Mouse (Mus musculus): Measurements from ENCODE around the gene Adgre1. TPM values are rescaled to one million over a fixed set of nuclear protein-coding genes. Genes with fewer than 3 reads are reported as not detected.

Adgre1 gene
- polyA plus RNA-seq, 1 experiment from 2014 or later = 3.6 TPM

GRCm38 (mm10) chr17:57339298-57339697 lies 19.2 kb upstream of the Adgre1 start:
- no peak for ATAC-seq (replicated peaks; ENCODE audit: insufficient number of reproducible peaks, insufficient read depth, low FRiP score, low read depth)
- Histone ChIP-seq H3K4me2 (no peak overlapping the region), H3K9me3 (replicated peaks) (no peaks in the 10 kb centered on the region), H3K9ac (no peak overlapping the region), H3K27ac (no peak overlapping the region), H3K36me3 (no peaks in the 10 kb centered on the region), H3K4me3 (no peak overlapping the region), H3K4me1 (replicated peaks) (0 out of 2 replicates have a peak, but pooled peaks cover 2% of the 10 kb centered on the region), H3K27me3 (no peaks in the 10 kb centered on the region)
- 65% methylated on average over 9 of the region's 9 CpGs for WGBS

GRCm38 (mm10) chr17:57341568-57341967 lies 16.9 kb upstream of the Adgre1 start:
- no peak for ATAC-seq (replicated peaks; ENCODE audit: insufficient number of reproducible peaks, insufficient read depth, low FRiP score, low read depth)
- 56% methylated on average over 4 of the region's 4 CpGs for WGBS
- Histone ChIP-seq H3K9ac (no peak overlapping the region), H3K4me1 (replicated peaks) (no peaks in the 10 kb centered on the region), H3K27me3 (no peaks in the 10 kb centered on the region), H3K36me3 (no peaks in the 10 kb centered on the region), H3K4me3 (no peak overlapping the region), H3K4me2 (no peak overlapping the region), H3K27ac (no peak overlapping the region), H3K9me3 (replicated peaks) (no peaks in the 10 kb centered on the region)

- Histone ChIP-seq H3K27me3 (no peaks in the 10 kb centered on the region), H3K9me3 (replicated peaks) (no peaks in the 10 kb centered on the region), H3K36me3 (no peaks in the 10 kb centered on the region), H3K4me3 (no peak overlapping the region), H3K4me2 (no peak overlapping the region), H3K4me1 (replicated peaks) (no peaks in the 10 kb centered on the region), H3K27ac (no peak overlapping the region), H3K9ac (no peak overlapping the region)
- WGBS = 55% methylated on average over 2 of the region's 2 CpGs
- no peak for ATAC-seq (replicated peaks; ENCODE audit: insufficient number of reproducible peaks, insufficient read depth, low FRiP score, low read depth)
Observed at GRCm38 (mm10) chr17:57344029-57344707, 14.3 kb upstream of the Adgre1 start.

- no peaks in the 10 kb centered on the region for H3K4me1 ChIP-seq (replicated peaks)
- no peaks in the 10 kb centered on the region for H3K36me3 ChIP-seq
- H3K4me2 ChIP-seq = no peak overlapping the region
- 51% methylated on average over 6 of the region's 6 CpGs for WGBS
- H3K9ac ChIP-seq = no peak overlapping the region
- no peak for ATAC-seq (replicated peaks; ENCODE audit: insufficient number of reproducible peaks, insufficient read depth, low FRiP score, low read depth)
- no peaks in the 10 kb centered on the region for H3K27me3 ChIP-seq
- no peaks in the 10 kb centered on the region for H3K9me3 ChIP-seq (replicated peaks)
- no peak overlapping the region for H3K27ac ChIP-seq
- no peak overlapping the region for H3K4me3 ChIP-seq
Observed at GRCm38 (mm10) chr17:57347017-57347416, 11.5 kb upstream of the Adgre1 start.

GRCm38 (mm10) chr17:57347781-57348180 lies 10.7 kb upstream of the Adgre1 start:
- no peak overlapping the region for H3K4me3 ChIP-seq
- ATAC-seq (replicated peaks; ENCODE audit: insufficient number of reproducible peaks, insufficient read depth, low FRiP score, low read depth) = no peak
- H3K4me1 ChIP-seq (replicated peaks) = no peaks in the 10 kb centered on the region
- no peaks in the 10 kb centered on the region for H3K27me3 ChIP-seq
- H3K27ac ChIP-seq = no peak overlapping the region
- H3K36me3 ChIP-seq = no peaks in the 10 kb centered on the region
- WGBS = 76% methylated on average over 2 of the region's 2 CpGs
- no peak overlapping the region for H3K4me2 ChIP-seq
- no peak overlapping the region for H3K9ac ChIP-seq
- no peaks in the 10 kb centered on the region for H3K9me3 ChIP-seq (replicated peaks)

GRCm38 (mm10) chr17:57349067-57349466 lies 9.4 kb upstream of the Adgre1 start:
- H3K4me2 ChIP-seq = no peak overlapping the region
- no peaks in the 10 kb centered on the region for H3K27me3 ChIP-seq
- H3K9me3 ChIP-seq (replicated peaks) = no peaks in the 10 kb centered on the region
- H3K9ac ChIP-seq = no peak overlapping the region
- no peak overlapping the region for H3K4me3 ChIP-seq
- H3K36me3 ChIP-seq = no peaks in the 10 kb centered on the region
- H3K4me1 ChIP-seq (replicated peaks) = no peaks in the 10 kb centered on the region
- no peak overlapping the region for H3K27ac ChIP-seq
- WGBS = 74% methylated on average over 5 of the region's 5 CpGs
- no peak for ATAC-seq (replicated peaks; ENCODE audit: insufficient number of reproducible peaks, insufficient read depth, low FRiP score, low read depth)

GRCm38 (mm10) chr17:57350212-57350611 lies 8.3 kb upstream of the Adgre1 start:
- 73% methylated on average over 5 of the region's 5 CpGs for WGBS

GRCm38 (mm10) chr17:57351107-57351506 lies 7.4 kb upstream of the Adgre1 start:
- H3K4me2 ChIP-seq = no peak overlapping the region
- H3K4me1 ChIP-seq (replicated peaks) = no peaks in the 10 kb centered on the region
- no peaks in the 10 kb centered on the region for H3K27me3 ChIP-seq
- no peaks in the 10 kb centered on the region for H3K9me3 ChIP-seq (replicated peaks)
- no peaks in the 10 kb centered on the region for H3K36me3 ChIP-seq
- H3K9ac ChIP-seq = no peak overlapping the region
- H3K4me3 ChIP-seq = no peak overlapping the region
- no peak overlapping the region for H3K27ac ChIP-seq
- no peak for ATAC-seq (replicated peaks; ENCODE audit: insufficient number of reproducible peaks, insufficient read depth, low FRiP score, low read depth)
- 87% methylated on average over 9 of the region's 9 CpGs for WGBS

More at GRCm38 (mm10) chr17:57350212-57350611, 8.3 kb upstream of the Adgre1 start:
- H3K4me2 ChIP-seq = no peak overlapping the region
- no peak overlapping the region for H3K27ac ChIP-seq
- no peak overlapping the region for H3K4me3 ChIP-seq
- no peaks in the 10 kb centered on the region for H3K27me3 ChIP-seq
- no peaks in the 10 kb centered on the region for H3K4me1 ChIP-seq (replicated peaks)
- H3K36me3 ChIP-seq = no peaks in the 10 kb centered on the region
- no peak for ATAC-seq (replicated peaks; ENCODE audit: insufficient number of reproducible peaks, insufficient read depth, low FRiP score, low read depth)
- H3K9me3 ChIP-seq (replicated peaks) = no peaks in the 10 kb centered on the region
- no peak overlapping the region for H3K9ac ChIP-seq

- Histone ChIP-seq H3K27ac (no peak overlapping the region), H3K4me2 (no peak overlapping the region), H3K4me3 (no peak overlapping the region), H3K4me1 (replicated peaks) (no peaks in the 10 kb centered on the region), H3K9ac (no peak overlapping the region), H3K9me3 (replicated peaks) (no peaks in the 10 kb centered on the region), H3K36me3 (no peaks in the 10 kb centered on the region), H3K27me3 (no peaks in the 10 kb centered on the region)
- WGBS = 73% methylated on average over 11 of the region's 11 CpGs
- ATAC-seq (replicated peaks; ENCODE audit: insufficient number of reproducible peaks, insufficient read depth, low FRiP score, low read depth) = no peak
Observed at GRCm38 (mm10) chr17:57359485-57360241, 1.2 kb downstream of the Adgre1 start.

Other genes starting within 250 kb of the Adgre1 start
- gene Cd70, start 208.9 kb upstream of the Adgre1 start, polyA plus RNA-seq (2015; fragmentation: Nextera tagmentation; extraction: Ambion mirVana) = not detected in 2 replicates
- gene Tnfsf14, start 164.5 kb upstream of the Adgre1 start, polyA plus RNA-seq (2015; fragmentation: Nextera tagmentation; extraction: Ambion mirVana) = 0.29 TPM in 1 of 2 replicates, not detected in the other
- gene C3, start 130.6 kb upstream of the Adgre1 start, polyA plus RNA-seq (2015; fragmentation: Nextera tagmentation; extraction: Ambion mirVana) = 1.8 and 5.6 TPM in 2 replicates
- gene Gpr108, start 110.2 kb upstream of the Adgre1 start, polyA plus RNA-seq (2015; fragmentation: Nextera tagmentation; extraction: Ambion mirVana) = 26.5 and 29.0 TPM in 2 replicates
- 39.1 and 43.7 TPM in 2 replicates for gene Trip10, start 109.2 kb upstream of the Adgre1 start, polyA plus RNA-seq (2015; fragmentation: Nextera tagmentation; extraction: Ambion mirVana)
- 1.8 and 9.6 TPM in 2 replicates for gene Vav1, start 79.6 kb upstream of the Adgre1 start, polyA plus RNA-seq (2015; fragmentation: Nextera tagmentation; extraction: Ambion mirVana)
- gene Vmn2r120, start 186.8 kb downstream of the Adgre1 start, polyA plus RNA-seq (2015; fragmentation: Nextera tagmentation; extraction: Ambion mirVana) = not detected in 2 replicates